Mouse (Mus musculus) small intestine, adult 2 months (tissue): Measurements from ENCODE around the gene Capn2.

Source experiments
- CTCF ChIP-seq: fragments of 200-500 bp; IDR thresholded peaks from 2 replicates; pipeline ENCODE4 v1.5.1; 2012; ENCODE audit warnings: low read depth, mild to moderate bottlenecking, control low read depth, inconsistent platforms, low read length, moderate library complexity, mixed read lengths; ENCODE audit not compliant: insufficient replicate concordance, insufficient read length; ENCODE audit errors: extremely low read depth
- POLR2A ChIP-seq: fragments of 200-500 bp; IDR thresholded peaks from 2 replicates; pipeline ENCODE4 v1.6.1; 2012; ENCODE audit warnings: low read depth, mild to moderate bottlenecking, control low read depth, inconsistent platforms, low read length, moderate library complexity

DNA sequence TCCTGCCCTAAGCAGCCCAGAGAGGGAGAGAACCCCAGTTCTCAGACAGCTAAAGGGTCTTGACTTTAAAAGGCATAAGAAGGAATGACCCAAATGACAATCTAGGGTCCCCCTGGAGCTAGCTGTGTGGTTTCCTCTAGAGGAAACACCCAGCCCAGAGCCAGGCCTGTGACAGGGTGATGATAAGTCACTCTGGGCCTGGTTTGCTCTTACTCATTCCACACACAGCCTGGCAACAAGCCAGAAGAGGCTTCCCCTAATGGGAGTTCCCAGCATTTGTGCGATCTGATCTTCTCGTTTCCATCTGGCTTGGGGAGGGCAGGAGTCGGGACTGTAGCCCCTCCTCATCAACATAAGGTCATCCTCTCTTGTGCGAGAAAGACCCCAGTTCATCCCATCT is 13.2 kb downstream of the Capn2 start:
- no peak for TF ChIP-seq CTCF
- no peak for TF ChIP-seq POLR2A
